Mouse (Mus musculus): ENCODE data around the gene Adat3. TPM values are rescaled to one million over a fixed set of nuclear protein-coding genes. Genes with fewer than 3 reads are reported as not detected.
A peak's percentile ranks its signal among the peaks of the same experiment; 100 is the strongest.

Adat3 gene
- 6.1 and 6.4 TPM in 2 replicates for polyA plus RNA-seq (2015; fragmentation: Nextera tagmentation; extraction: Ambion mirVana)

GRCm38 (mm10) chr10:80602698-80603325 is at the start of gene Adat3, which contains the start of gene Scamp4:
Adat3 (plus strand) TSS chr10:80602880.
Scamp4 (plus strand) TSS chr10:80602872.
- Histone ChIP-seq H3K4me1 (peaks cover 18% of the 10 kb centered on the region), H3K4me2 (peak within 1 kb of the TSS; percentile 86), H3K4me3 (replicated peaks) (peak within 1 kb of the TSS; percentile 82), H3K36me3 (peaks cover 17% of the 10 kb centered on the region), H3K9ac (peak within 1 kb of the TSS; percentile 59), H3K9me3 (no peaks in the 10 kb centered on the region), H3K27me3 (replicated peaks) (no peaks in the 10 kb centered on the region), H3K27ac (peak within 1 kb of the TSS; percentile 93)
- peak; percentile 93 for ATAC-seq (ENCODE audit: insufficient read depth, low FRiP score, low read depth)
- under 1% methylated on average over 53 of the region's 54 CpGs for WGBS

DNA sequence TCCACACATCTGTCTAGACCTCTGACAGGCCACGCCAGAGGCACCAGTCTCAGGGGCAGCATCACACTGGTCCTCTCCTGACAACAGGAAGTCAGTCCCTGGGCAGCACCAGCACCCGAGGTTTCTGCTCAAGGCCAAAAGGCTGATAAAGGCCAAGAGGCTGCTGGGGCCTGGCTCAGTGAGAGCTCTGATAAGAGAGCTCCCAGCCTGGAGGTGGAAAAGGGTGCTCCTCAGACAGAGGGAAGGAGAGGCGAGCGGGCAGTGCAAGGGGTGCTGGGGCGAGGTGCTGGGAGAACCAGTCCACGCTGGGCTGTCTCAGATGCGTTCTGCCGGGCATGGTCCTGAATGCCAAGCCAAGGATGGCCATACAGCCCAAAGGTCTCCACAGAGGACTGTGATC is 49.1 kb upstream of the Adat3 start:
- Histone ChIP-seq H3K9me3 (no peaks in the 10 kb centered on the region), H3K4me1 (peaks cover 11% of the 10 kb centered on the region; the same call in 1 of the 2 replicates), H3K27me3 (replicated peaks) (no peaks in the 10 kb centered on the region), H3K9ac (no peak overlapping the region), H3K4me2 (0 out of 2 replicates have a peak overlapping the region, but pooled peaks have one; percentile 1), H3K4me3 (replicated peaks) (no peak overlapping the region), H3K36me3 (peaks cover 16% of the 10 kb centered on the region), H3K27ac (no peak overlapping the region)
- WGBS = 75% methylated on average over 8 of the region's 8 CpGs
- peak; percentile 67; the same call in 1 of the 2 replicates for ATAC-seq (ENCODE audit: insufficient read depth, low FRiP score, low read depth)

DNA sequence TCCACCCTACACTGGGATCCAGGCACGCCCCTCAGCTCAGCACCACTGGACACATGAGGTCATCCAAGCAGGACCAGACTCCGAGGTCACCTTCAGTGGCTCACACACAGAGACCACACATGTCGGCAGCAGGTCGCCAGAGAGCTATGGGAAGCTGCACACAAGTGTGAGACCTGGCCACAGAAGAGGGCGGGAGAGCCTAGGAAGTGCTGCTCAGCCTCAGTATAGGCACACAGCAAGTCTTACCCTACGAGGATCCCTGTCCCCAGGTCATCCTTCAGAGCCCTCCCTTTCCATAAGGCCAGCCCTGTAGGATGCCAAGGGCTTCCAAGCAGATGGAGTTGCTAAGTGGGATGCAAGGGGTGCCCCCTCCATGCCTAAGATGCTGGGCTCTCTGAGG is 48.7 kb upstream of the Adat3 start:
- Histone ChIP-seq H3K27ac (no peak overlapping the region), H3K27me3 (replicated peaks) (no peaks in the 10 kb centered on the region), H3K4me2 (0 out of 2 replicates have a peak overlapping the region, but pooled peaks have one; percentile 1), H3K36me3 (peaks cover 12% of the 10 kb centered on the region), H3K4me3 (replicated peaks) (no peak overlapping the region), H3K4me1 (peaks cover 13% of the 10 kb centered on the region; the same call in 1 of the 2 replicates), H3K9me3 (no peaks in the 10 kb centered on the region), H3K9ac (no peak overlapping the region)
- peak; percentile 6; the same call in 1 of the 2 replicates for ATAC-seq (ENCODE audit: insufficient read depth, low FRiP score, low read depth)
- WGBS = 87% methylated on average over 6 of the region's 6 CpGs

DNA sequence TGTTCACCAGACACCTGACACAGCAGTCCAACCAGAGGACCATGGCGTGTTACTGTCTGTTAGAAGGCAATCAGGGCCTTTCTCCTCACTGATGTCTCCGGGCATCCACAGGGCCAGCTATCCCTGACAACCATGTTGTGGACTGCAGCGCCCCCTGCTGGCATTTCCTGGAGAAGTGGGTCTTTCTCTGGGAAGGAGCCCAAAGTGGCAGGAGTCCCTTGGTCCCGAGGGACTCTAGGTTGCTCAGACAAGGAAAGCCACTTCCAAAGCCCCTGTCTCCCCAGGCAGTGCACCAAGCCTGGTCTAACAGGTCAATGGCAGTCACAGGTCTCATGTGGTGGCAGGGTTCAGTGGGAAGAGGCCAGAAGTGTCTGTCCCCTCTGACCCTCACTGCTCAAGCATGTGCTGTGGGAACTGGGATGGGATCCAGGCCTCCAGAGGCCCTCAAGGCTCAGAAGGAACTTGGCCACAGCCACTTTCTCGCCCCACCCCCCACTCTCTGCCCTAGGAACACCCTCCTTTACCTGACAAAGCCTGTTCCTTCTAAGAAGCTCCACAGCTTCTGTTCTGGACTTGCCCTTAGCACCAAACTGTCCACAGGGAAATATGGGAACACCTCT is 45.2 kb upstream of the Adat3 start:
- Histone ChIP-seq H3K4me3 (replicated peaks) (no peak overlapping the region), H3K9me3 (no peaks in the 10 kb centered on the region), H3K9ac (no peak overlapping the region), H3K4me1 (peaks cover 35% of the 10 kb centered on the region), H3K36me3 (no peaks in the 10 kb centered on the region), H3K27me3 (replicated peaks) (no peaks in the 10 kb centered on the region), H3K27ac (no peak overlapping the region), H3K4me2 (peak overlapping the region; percentile 16)
- no peak for ATAC-seq (ENCODE audit: insufficient read depth, low FRiP score, low read depth)
- 32% methylated on average over 5 of the region's 5 CpGs for WGBS

DNA sequence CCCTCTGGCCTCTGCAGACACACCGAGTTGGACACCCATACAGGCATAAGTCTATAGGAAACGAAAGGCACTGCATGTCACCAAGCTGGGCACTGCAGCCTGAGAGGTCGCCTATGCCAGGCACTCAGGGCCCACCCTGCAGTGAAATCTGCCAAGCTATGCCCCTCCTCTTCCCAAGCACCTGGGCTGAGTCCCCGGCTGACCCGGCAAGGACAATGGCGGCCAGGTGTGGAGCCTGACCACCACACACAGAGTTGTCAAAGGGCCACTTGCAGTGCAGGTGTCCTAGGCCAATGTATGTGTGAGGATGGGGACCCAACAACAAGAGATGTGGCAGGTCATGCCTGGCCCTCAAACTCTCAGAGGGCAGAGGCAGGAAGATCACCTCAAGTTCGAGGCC is 43.2 kb upstream of the Adat3 start:
- Histone ChIP-seq H3K9ac (no peak overlapping the region), H3K4me1 (peaks cover 37% of the 10 kb centered on the region), H3K9me3 (no peaks in the 10 kb centered on the region), H3K27ac (no peak overlapping the region), H3K4me2 (peak overlapping the region; percentile 25), H3K36me3 (no peaks in the 10 kb centered on the region), H3K4me3 (replicated peaks) (no peak overlapping the region), H3K27me3 (replicated peaks) (no peaks in the 10 kb centered on the region)
- WGBS = 85% methylated on average over 7 of the region's 7 CpGs
- no peak for ATAC-seq (ENCODE audit: insufficient read depth, low FRiP score, low read depth)

- Histone ChIP-seq H3K4me1 (peaks cover 38% of the 10 kb centered on the region), H3K9ac (peak overlapping the region; percentile 99), H3K4me2 (peak overlapping the region; percentile 76), H3K9me3 (no peaks in the 10 kb centered on the region), H3K27ac (0 out of 2 replicates have a peak overlapping the region, but pooled peaks have one; percentile 94), H3K27me3 (replicated peaks) (no peaks in the 10 kb centered on the region), H3K4me3 (replicated peaks) (peak overlapping the region; percentile 87), H3K36me3 (no peaks in the 10 kb centered on the region)
- no peak for ATAC-seq (ENCODE audit: insufficient read depth, low FRiP score, low read depth)
- WGBS = under 1% methylated on average over 13 of the region's 13 CpGs
Observed at GRCm38 (mm10) chr10:80560621-80561020, 42.1 kb upstream of the Adat3 start.

DNA sequence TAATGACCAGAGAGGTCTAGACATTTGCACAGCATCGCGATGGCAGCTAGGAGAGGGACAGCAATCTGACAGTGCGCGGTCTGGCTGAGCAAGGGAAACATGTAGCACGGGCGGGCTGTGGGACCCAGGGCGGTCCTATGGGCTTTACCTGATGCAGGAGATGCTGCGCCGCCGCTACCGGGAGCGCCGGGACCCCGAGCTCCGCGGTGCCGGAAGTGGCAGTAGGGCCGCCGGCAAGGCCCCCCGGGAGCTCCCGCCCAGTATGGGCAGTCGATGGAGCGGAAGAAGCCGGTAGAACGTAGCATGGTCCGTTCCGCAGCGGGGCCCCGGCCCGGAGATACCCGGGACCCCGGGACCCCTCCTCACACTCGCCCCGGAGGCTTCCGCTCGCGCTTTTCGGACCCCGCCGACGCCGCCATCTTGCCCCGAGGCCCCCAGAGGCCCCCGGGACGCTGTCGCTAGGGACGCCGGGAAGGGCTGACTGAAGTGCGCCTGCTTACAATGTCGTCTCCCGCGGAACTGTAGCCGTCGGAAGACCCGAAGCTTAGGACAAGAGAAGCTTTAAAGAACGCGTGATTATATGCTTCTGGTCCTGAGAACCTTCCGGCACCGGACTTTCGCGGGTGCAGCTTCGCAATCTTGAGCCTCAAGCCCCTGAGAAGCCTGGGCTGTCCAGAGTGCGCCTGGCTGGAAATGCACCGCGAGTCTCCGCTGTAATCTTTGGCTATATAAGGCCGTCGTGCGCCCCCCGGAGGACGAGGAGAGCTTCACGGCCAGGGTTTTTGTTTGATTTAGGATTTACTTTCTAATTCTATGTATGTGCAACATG is 41.4 kb upstream of the Adat3 start, which contains the start of gene Rexo1:
TSS of gene Rexo1 (minus strand) at position 445 of the 829 bp plus-strand sequence.
- under 1% methylated on average over 72 of the region's 72 CpGs for WGBS
- no peaks in the 10 kb centered on the region for H3K9me3 ChIP-seq
- ATAC-seq (ENCODE audit: insufficient read depth, low FRiP score, low read depth) = peak; percentile 81
- H3K27ac ChIP-seq = peak within 1 kb of the TSS; percentile 94
- no peaks in the 10 kb centered on the region for H3K36me3 ChIP-seq
- peak within 1 kb of the TSS; percentile 87 for H3K4me3 ChIP-seq (replicated peaks)
- peak within 1 kb of the TSS; percentile 99 for H3K9ac ChIP-seq
- H3K4me1 ChIP-seq = peaks cover 38% of the 10 kb centered on the region
- H3K4me2 ChIP-seq = peak within 1 kb of the TSS; percentile 76
- H3K27me3 ChIP-seq (replicated peaks) = no peaks in the 10 kb centered on the region

GRCm38 (mm10) chr10:80566375-80567092 is 36.1 kb upstream of the Adat3 start:
- H3K27ac ChIP-seq = no peak overlapping the region
- H3K4me3 ChIP-seq (replicated peaks) = no peak overlapping the region
- H3K9ac ChIP-seq = no peak overlapping the region
- peaks cover 39% of the 10 kb centered on the region for H3K4me1 ChIP-seq
- no peaks in the 10 kb centered on the region for H3K9me3 ChIP-seq
- peaks cover 15% of the 10 kb centered on the region for H3K36me3 ChIP-seq
- no peak overlapping the region for H3K4me2 ChIP-seq
- H3K27me3 ChIP-seq (replicated peaks) = no peaks in the 10 kb centered on the region
- 27% methylated on average over 17 of the region's 17 CpGs for WGBS
- ATAC-seq (ENCODE audit: insufficient read depth, low FRiP score, low read depth) = 0 out of 2 replicates have a peak, but pooled peaks have one; percentile 21

GRCm38 (mm10) chr10:80568876-80569275 is 33.8 kb upstream of the Adat3 start:
- peaks cover 46% of the 10 kb centered on the region for H3K4me1 ChIP-seq
- H3K9me3 ChIP-seq = no peaks in the 10 kb centered on the region
- no peak overlapping the region for H3K4me3 ChIP-seq (replicated peaks)
- no peak overlapping the region for H3K4me2 ChIP-seq
- H3K27ac ChIP-seq = no peak overlapping the region
- WGBS = 93% methylated on average over 29 of the region's 29 CpGs
- H3K36me3 ChIP-seq = peaks cover 15% of the 10 kb centered on the region
- no peak for ATAC-seq (ENCODE audit: insufficient read depth, low FRiP score, low read depth)
- H3K9ac ChIP-seq = no peak overlapping the region
- no peaks in the 10 kb centered on the region for H3K27me3 ChIP-seq (replicated peaks)

- H3K27me3 ChIP-seq (replicated peaks) = no peaks in the 10 kb centered on the region
- peaks cover 51% of the 10 kb centered on the region for H3K4me1 ChIP-seq
- peak overlapping the region; percentile 16; the same call in 1 of the 2 replicates for H3K4me3 ChIP-seq (replicated peaks)
- H3K9ac ChIP-seq = no peak overlapping the region
- WGBS = 34% methylated on average over 10 of the region's 10 CpGs
- 0 out of 2 replicates have a peak overlapping the region, but pooled peaks have one; percentile 2 for H3K27ac ChIP-seq
- H3K4me2 ChIP-seq = peak overlapping the region; percentile 49
- peak; percentile 70 for ATAC-seq (ENCODE audit: insufficient read depth, low FRiP score, low read depth)
- peaks cover 15% of the 10 kb centered on the region for H3K36me3 ChIP-seq
- H3K9me3 ChIP-seq = no peaks in the 10 kb centered on the region
Observed at GRCm38 (mm10) chr10:80569664-80570066, 33.0 kb upstream of the Adat3 start.

GRCm38 (mm10) chr10:80570419-80570818 is 32.3 kb upstream of the Adat3 start:
- peak overlapping the region; percentile 49 for H3K4me2 ChIP-seq
- no peak overlapping the region for H3K9ac ChIP-seq
- ATAC-seq (ENCODE audit: insufficient read depth, low FRiP score, low read depth) = no peak
- H3K4me3 ChIP-seq (replicated peaks) = peak overlapping the region; percentile 16; the same call in 1 of the 2 replicates
- H3K36me3 ChIP-seq = peaks cover 15% of the 10 kb centered on the region
- no peaks in the 10 kb centered on the region for H3K9me3 ChIP-seq
- peak overlapping the region; percentile 2; the same call in 1 of the 2 replicates for H3K27ac ChIP-seq
- H3K4me1 ChIP-seq = peaks cover 57% of the 10 kb centered on the region
- H3K27me3 ChIP-seq (replicated peaks) = no peaks in the 10 kb centered on the region
- WGBS = 79% methylated on average over 10 of the region's 10 CpGs

Measured in stomach, embryonic 15.5 days (tissue).